Mouse (Mus musculus) G1E (cell line): ENCODE results near the gene Ebpl. TPM values are rescaled to one million over a fixed set of nuclear protein-coding genes. Genes with fewer than 3 reads are reported as not detected.

ENCODE experiments used
- ATAC-seq: 2 replicates; pipeline ENCODE4 v1.8.0; 2016; ENCODE audit warnings: mild to moderate bottlenecking; ENCODE audit not compliant: insufficient number of reproducible peaks, poor library complexity, low FRiP score, severe bottlenecking; ENCODE audit errors: extremely low read depth
- DNase-seq: peaks from one replicate; pipeline ENCODE4 v3.0.0; 2012; ENCODE audit warnings: low spot score
- H3K27me3 ChIP-seq: 2 replicates; pipeline ENCODE4 v1.6.1; 2012; ENCODE audit warnings: mild to moderate bottlenecking, low read length, inconsistent platforms; ENCODE audit not compliant: insufficient read depth
- H3K36me3 ChIP-seq: replicated peaks from 2 replicates; pipeline ENCODE3; 2012; ENCODE audit warnings: mild to moderate bottlenecking, inconsistent platforms
- H3K4me1 ChIP-seq: 2 replicates; pipeline ENCODE4 v1.6.1; 2012; ENCODE audit warnings: low read depth, low read length, inconsistent platforms, mixed read lengths; ENCODE audit not compliant: insufficient read depth
- H3K4me3 ChIP-seq: 2 replicates; pipeline ENCODE4 v1.5.1; 2012; ENCODE audit warnings: low read depth, mild to moderate bottlenecking, inconsistent platforms, low read length, moderate library complexity, mixed read lengths
- H3K9me3 ChIP-seq: replicated peaks from 2 replicates; pipeline ENCODE4 v1.6.1; 2012; ENCODE audit warnings: inconsistent platforms
- CTCF ChIP-seq: IDR thresholded peaks from 2 replicates; pipeline ENCODE4 v1.5.1; 2012; ENCODE audit warnings: low read depth, low read length, inconsistent platforms, mixed read lengths
- GATA1 ChIP-seq: IDR thresholded peaks from 2 replicates; pipeline ENCODE4 v1.6.1; 2012; ENCODE audit warnings: borderline replicate concordance, low read length, inconsistent platforms, mixed read lengths
- GATA2 ChIP-seq: IDR thresholded peaks from 2 replicates; pipeline ENCODE4 v1.6.1; 2012; ENCODE audit warnings: low read depth, low read length, inconsistent platforms, borderline replicate concordance
- POLR2AphosphoS5 ChIP-seq: IDR thresholded peaks from 2 replicates; pipeline ENCODE4 v1.6.1; 2012; ENCODE audit warnings: low read depth, low read length, inconsistent platforms; ENCODE audit not compliant: insufficient replicate concordance
- TAL1 ChIP-seq: conservative IDR thresholded peaks from 2 replicates; pipeline ENCODE4 v1.6.1; 2012; ENCODE audit warnings: low read depth, low read length, inconsistent platforms, mixed read lengths
- polyA plus RNA-seq: library from polyadenylated mRNA; stranded (reverse); fragments of >175 nt; gene quantifications from 2 replicates; pipeline ENCODE4 v1.2.3, GENCODE M21; 2012
- total RNA-seq, 2 experiments: library from RNA; stranded (forward) in 1 of 2; stranded (reverse) in 1 of 2; fragments of 200-1000 nt in 1 of 2; fragments of >200 nt in 1 of 2; fragmentation: Nextera tagmentation in 1 of 2; gene quantifications; 2 replicates each; pipeline ENCODE4 v1.2.3; 2014 to 2017

Gene Ebpl
- total and polyA plus RNA-seq, 3 experiments, result 0.52 to 2.8 (median 1.8) TPM

DNA sequence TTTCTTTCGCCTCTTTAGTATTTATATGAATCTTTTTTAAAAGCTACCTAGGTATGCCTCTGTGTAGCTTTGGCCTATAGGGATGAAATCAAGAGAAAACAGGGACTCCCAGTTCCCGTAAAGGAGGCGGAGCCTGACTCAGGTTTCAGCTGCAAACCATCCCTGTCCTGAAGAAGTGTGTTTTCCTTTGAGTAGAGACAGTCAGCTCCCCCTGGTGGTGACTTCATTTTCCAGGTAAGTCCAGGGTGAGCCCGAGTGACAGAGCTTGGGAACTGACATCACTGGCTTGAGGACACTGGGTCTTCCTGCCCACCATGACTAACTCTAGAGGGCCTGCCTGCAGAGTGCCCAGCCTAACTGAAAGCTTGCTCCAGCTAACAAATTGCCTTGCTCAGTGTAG is 43.4 kb downstream of the Ebpl start:
- peak; percentile 44 for DNase-seq
- H3K4me3 ChIP-seq, result no peak overlapping the region
- H3K4me1 ChIP-seq, result peaks cover 21% of the 10 kb centered on the region
- 0 out of 2 replicates have a peak, but pooled peaks cover 3% of the 10 kb centered on the region for H3K27me3 ChIP-seq
- no peaks in the 10 kb centered on the region for H3K36me3 ChIP-seq
- TF ChIP-seq GATA1, result no peak
- TF ChIP-seq TAL1, result no peak
- TF ChIP-seq CTCF, result peak; percentile 39; the same call in 1 of the 2 replicates
- no peak for TF ChIP-seq POLR2AphosphoS5
- no peak for TF ChIP-seq GATA2
- 0 out of 2 replicates have a peak, but pooled peaks have one; percentile 28 for ATAC-seq
- H3K9me3 ChIP-seq, result no peaks in the 10 kb centered on the region

GRCm38 (mm10) chr14:61310963-61311362 is 49.3 kb downstream of the Ebpl start:
- H3K27me3 ChIP-seq, result peaks cover 16% of the 10 kb centered on the region; the same call in 1 of the 2 replicates
- H3K9me3 ChIP-seq, result no peaks in the 10 kb centered on the region
- DNase-seq (no peak), ATAC-seq (no peak)
- H3K4me3 ChIP-seq, result no peak overlapping the region
- TF ChIP-seq POLR2AphosphoS5, result no peak
- no peak for TF ChIP-seq TAL1
- no peak for TF ChIP-seq GATA1
- TF ChIP-seq GATA2, result no peak
- no peak for TF ChIP-seq CTCF
- no peaks in the 10 kb centered on the region for H3K36me3 ChIP-seq
- no peaks in the 10 kb centered on the region; the same call in 1 of the 2 replicates for H3K4me1 ChIP-seq

GRCm38 (mm10) chr14:61310036-61310772 is 50.0 kb downstream of the Ebpl start:
- TF ChIP-seq GATA2 (no peak), POLR2AphosphoS5 (no peak), GATA1 (no peak), CTCF (no peak), TAL1 (no peak)
- Histone ChIP-seq H3K4me3 (no peak overlapping the region), H3K4me1 (no peaks in the 10 kb centered on the region; the same call in 1 of the 2 replicates), H3K27me3 (peaks cover 16% of the 10 kb centered on the region; the same call in 1 of the 2 replicates), H3K9me3 (no peaks in the 10 kb centered on the region), H3K36me3 (no peaks in the 10 kb centered on the region)
- ATAC-seq, result no peak
- no peak for DNase-seq

- Histone ChIP-seq H3K4me3 (no peak within 1 kb of the TSS), H3K4me1 (no peaks in the 10 kb centered on the region; the same call in 1 of the 2 replicates), H3K9me3 (no peaks in the 10 kb centered on the region), H3K36me3 (no peaks in the 10 kb centered on the region), H3K27me3 (peaks cover 14% of the 10 kb centered on the region; the same call in 1 of the 2 replicates)
- ATAC-seq (no peak), DNase-seq (no peak)
- no peak for TF ChIP-seq GATA1
- no peak for TF ChIP-seq POLR2AphosphoS5
- no peak for TF ChIP-seq TAL1
- no peak for TF ChIP-seq GATA2
- no peak for TF ChIP-seq CTCF
Observed at GRCm38 (mm10) chr14:61309593-61309992, 50.6 kb downstream of the Ebpl start, which contains the start of gene Arl11. TSS of gene Arl11 (plus strand) at chr14:61309753.

DNA sequence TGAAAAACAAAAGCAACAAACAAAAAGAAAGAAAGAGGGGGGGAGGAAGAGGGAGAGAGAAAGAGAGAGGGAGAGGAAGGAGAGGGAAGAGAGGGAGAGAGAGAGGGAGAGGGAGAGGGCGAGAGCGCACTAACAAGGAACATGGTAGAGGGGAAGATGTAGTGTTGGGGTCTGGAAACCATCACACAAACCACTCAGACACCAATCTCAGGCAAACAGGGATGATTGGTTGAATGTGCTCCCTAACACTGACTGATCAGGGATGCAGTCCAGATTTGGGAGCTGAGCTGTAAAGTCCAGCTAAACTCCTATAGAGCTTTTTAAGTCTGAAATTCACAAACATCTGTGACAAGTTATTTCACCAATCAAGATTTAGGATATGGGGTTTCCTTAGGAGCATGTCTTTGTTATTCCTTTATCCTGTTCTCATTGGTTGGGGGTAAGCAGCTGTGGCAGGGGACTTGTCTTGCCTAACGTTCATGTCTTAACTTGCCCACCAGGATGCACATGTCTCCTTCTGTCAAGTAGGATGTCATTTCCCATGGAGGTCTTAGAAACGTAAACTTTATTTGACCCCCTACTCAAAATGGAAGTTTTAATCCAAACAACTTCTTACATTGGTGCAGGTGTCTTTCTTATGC is 56.1 kb downstream of the Ebpl start:
- Histone ChIP-seq H3K36me3 (no peaks in the 10 kb centered on the region), H3K4me1 (peaks cover 6% of the 10 kb centered on the region; the same call in 1 of the 2 replicates), H3K27me3 (peaks cover 3% of the 10 kb centered on the region), H3K4me3 (no peak overlapping the region), H3K9me3 (no peaks in the 10 kb centered on the region)
- DNase-seq, result no peak
- ATAC-seq, result no peak
- no peak for TF ChIP-seq GATA2
- TF ChIP-seq GATA1, result no peak

- H3K4me3 ChIP-seq, result no peak overlapping the region
- peaks cover 6% of the 10 kb centered on the region; the same call in 1 of the 2 replicates for H3K4me1 ChIP-seq
- DNase-seq (no peak), ATAC-seq (no peak)
- H3K9me3 ChIP-seq, result no peaks in the 10 kb centered on the region
- H3K27me3 ChIP-seq, result peaks cover 3% of the 10 kb centered on the region; the same call in 1 of the 2 replicates
- no peaks in the 10 kb centered on the region for H3K36me3 ChIP-seq
- no peak for TF ChIP-seq CTCF
- no peak for TF ChIP-seq TAL1
- TF ChIP-seq GATA1, result no peak
Observed at GRCm38 (mm10) chr14:61302428-61302827, 57.8 kb downstream of the Ebpl start.
